Mouse (Mus musculus): ENCODE measurements around the gene Map3k5. TPM values are rescaled to one million over a fixed set of nuclear protein-coding genes. Genes with fewer than 3 reads are reported as not detected.

The Map3k5 gene
- polyA plus RNA-seq, 1 experiment from 2014 or later = 1.4 TPM

DNA sequence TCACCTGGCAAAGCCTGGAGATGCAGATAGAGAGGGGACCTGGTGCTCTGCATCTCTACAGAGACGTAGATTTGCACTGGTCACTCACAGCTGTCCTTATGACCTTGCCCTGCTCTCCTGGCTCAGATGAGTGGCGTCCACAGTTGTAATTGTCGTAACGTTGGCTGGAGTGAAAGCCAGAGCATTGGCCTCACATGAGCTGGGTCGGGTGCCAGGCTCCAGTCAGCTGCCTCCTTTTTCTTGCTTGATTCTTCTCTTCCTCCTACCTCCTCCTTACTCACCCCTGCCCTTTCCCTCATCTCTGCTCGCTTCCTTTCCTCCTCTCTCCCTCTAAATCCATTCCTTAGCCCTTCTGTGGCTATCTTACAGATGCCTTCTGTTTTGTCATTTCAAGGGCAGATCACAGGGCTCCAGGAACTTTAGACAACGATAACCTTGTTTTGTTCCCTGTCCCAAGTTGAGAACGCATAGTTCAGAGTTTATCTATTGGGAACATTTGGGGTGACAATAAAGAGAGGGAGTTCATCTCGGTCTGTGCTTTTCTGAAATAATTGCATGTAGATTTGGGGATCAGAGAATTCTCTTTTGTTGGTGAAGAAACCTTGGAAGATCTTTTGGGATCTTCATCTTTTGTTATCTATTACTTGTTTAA is 130.4 kb downstream of the Map3k5 start:
- H3K9me3 ChIP-seq (ENCODE audit: low read length) = no peaks in the 10 kb centered on the region
- ATAC-seq (no peak), DNase-seq (no peak)
- no peak overlapping the region for H3K27ac ChIP-seq (ENCODE audit: low read depth)
- TF ChIP-seq CTCF (IDR thresholded peaks at IDR 0.05; ENCODE audit: low read depth) (no peak), EP300 (IDR thresholded peaks at IDR 0.05; ENCODE audit: low read depth) (no peak)
- no peak overlapping the region for H3K4me3 ChIP-seq (ENCODE audit: low read depth, low read length)
- WGBS (ENCODE audit: insufficient replicate concordance) = 76% methylated on average over 9 of the region's 9 CpGs
- no peak overlapping the region for H3K9ac ChIP-seq (replicated peaks)
- H3K36me3 ChIP-seq (replicated peaks; ENCODE audit: insufficient read depth, low read length) = peaks cover 4% of the 10 kb centered on the region
- H3K4me2 ChIP-seq (ENCODE audit: low read depth, low read length) = no peak overlapping the region
- H3K27me3 ChIP-seq (ENCODE audit: insufficient read depth, low read length) = no peaks in the 10 kb centered on the region
- H3K4me1 ChIP-seq (ENCODE audit: insufficient read depth) = no peaks in the 10 kb centered on the region

DNA sequence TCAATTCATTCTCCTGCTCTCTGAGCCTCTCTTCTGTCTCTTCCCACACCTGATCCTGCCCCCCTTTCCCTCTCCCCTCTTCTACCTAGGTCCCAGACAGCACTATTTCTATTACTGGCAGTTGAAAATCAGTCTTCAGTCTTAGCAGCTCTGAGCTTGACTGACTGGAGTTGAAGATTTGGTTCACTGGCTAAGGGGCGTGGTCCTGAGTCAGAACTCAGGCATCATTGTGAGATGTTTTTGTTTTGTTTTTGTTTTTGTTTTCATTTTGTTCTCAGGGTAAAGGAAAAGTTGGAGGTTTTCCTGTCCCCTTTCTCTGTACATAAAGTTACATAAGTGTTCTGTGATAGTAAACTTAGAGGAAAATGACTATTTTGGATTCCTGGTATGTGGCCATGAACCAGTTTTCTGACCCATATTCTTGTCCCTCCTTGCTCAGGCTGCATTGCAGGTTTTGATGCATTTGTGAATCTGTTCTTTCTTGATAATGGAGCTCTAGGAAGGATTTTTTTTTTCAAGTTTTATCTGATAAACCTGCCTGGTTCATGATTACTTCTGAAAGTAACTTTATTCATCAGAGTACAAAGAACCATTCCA is 131.9 kb downstream of the Map3k5 start:
- no peak overlapping the region for H3K4me3 ChIP-seq (ENCODE audit: low read depth, low read length)
- peaks cover 4% of the 10 kb centered on the region for H3K36me3 ChIP-seq (replicated peaks; ENCODE audit: insufficient read depth, low read length)
- no peaks in the 10 kb centered on the region for H3K4me1 ChIP-seq (ENCODE audit: insufficient read depth)
- no peak overlapping the region for H3K27ac ChIP-seq (ENCODE audit: low read depth)
- 76% methylated on average over 1 of the region's 1 CpGs for WGBS (ENCODE audit: insufficient replicate concordance)
- no peaks in the 10 kb centered on the region for H3K27me3 ChIP-seq (ENCODE audit: insufficient read depth, low read length)
- ATAC-seq = no peak
- no peak overlapping the region for H3K4me2 ChIP-seq (ENCODE audit: low read depth, low read length)
- no peaks in the 10 kb centered on the region for H3K9me3 ChIP-seq (ENCODE audit: low read length)
- no peak for TF ChIP-seq EP300 (IDR thresholded peaks at IDR 0.05; ENCODE audit: low read depth)
- no peak for TF ChIP-seq CTCF (IDR thresholded peaks at IDR 0.05; ENCODE audit: low read depth)
- no peak overlapping the region for H3K9ac ChIP-seq (replicated peaks)
- no peak for DNase-seq

DNA sequence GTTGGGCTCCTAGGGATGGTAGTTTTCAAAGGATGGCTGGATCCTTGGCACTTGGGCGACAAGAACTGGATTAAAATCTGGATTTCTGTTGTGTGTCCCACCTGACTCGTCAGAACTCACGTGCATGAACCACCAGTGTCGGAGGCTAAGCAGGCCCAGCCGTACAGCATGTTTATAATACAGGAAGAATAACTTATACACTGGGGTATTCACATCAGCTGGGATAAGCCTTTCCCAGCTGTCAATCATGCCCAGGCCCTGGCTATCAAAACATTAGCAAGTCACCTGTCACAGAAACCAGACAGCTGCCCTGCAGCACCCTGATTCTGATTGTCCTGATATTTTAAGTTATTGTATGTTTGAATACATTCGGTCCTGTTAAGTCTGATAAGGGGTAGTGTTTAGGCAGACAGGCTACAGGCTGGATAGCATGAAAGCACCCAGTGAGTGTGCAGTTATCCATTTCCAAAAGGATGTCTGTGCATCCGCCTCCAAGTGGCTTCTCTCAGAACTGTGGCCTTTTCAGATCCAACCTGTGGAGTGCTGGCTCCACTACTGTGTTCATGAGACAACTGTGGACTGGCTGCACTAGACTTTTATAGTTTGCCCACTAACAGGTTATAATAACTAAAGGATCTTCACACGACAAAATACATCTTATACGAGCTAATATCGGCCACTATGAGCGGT is 135.6 kb downstream of the Map3k5 start:
- TF ChIP-seq EP300 (IDR thresholded peaks at IDR 0.05; ENCODE audit: low read depth) (no peak), CTCF (IDR thresholded peaks at IDR 0.05; ENCODE audit: low read depth) (no peak)
- Histone ChIP-seq H3K36me3 (replicated peaks; ENCODE audit: insufficient read depth, low read length) (no peaks in the 10 kb centered on the region), H3K27me3 (ENCODE audit: insufficient read depth, low read length) (no peaks in the 10 kb centered on the region), H3K9me3 (ENCODE audit: low read length) (no peaks in the 10 kb centered on the region), H3K9ac (replicated peaks) (no peak overlapping the region), H3K4me2 (ENCODE audit: low read depth, low read length) (no peak overlapping the region), H3K27ac (ENCODE audit: low read depth) (no peak overlapping the region), H3K4me3 (ENCODE audit: low read depth, low read length) (no peak overlapping the region), H3K4me1 (ENCODE audit: insufficient read depth) (no peaks in the 10 kb centered on the region)
- WGBS (ENCODE audit: insufficient replicate concordance) = 82% methylated on average over 11 of the region's 11 CpGs
- no peak for ATAC-seq
- no peak for DNase-seq

DNA sequence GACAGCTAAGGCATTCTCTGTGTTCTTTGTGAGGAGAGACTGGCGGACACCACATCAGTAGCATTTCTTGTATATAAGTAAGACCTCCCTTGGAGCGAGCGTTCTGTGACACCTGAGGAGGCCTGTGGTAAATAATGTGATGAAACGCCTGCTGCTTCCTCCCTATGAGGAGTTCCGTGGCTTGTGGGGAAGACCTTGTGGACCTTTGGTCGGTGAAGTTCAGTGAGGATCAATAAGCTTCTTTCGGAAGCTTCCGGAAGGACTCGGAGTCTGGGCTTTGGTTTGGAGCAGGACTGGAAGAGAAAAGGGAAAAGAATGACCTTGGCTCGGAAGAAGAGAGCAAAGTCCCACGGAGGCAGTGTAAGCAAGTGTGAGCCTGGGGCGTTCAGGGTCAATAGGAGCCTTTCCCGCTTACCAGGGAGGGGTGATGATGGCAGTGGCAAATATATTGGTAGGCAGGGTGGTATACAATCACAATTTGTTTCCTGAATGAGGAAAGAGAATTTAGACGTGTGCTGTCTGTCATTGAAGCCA is 136.4 kb downstream of the Map3k5 start:
- Histone ChIP-seq H3K4me1 (ENCODE audit: insufficient read depth) (no peaks in the 10 kb centered on the region), H3K9me3 (ENCODE audit: low read length) (no peaks in the 10 kb centered on the region), H3K4me3 (ENCODE audit: low read depth, low read length) (no peak overlapping the region), H3K9ac (replicated peaks) (no peak overlapping the region), H3K27me3 (ENCODE audit: insufficient read depth, low read length) (no peaks in the 10 kb centered on the region), H3K4me2 (ENCODE audit: low read depth, low read length) (peak overlapping the region; percentile 18; the same call in 1 of the 2 replicates), H3K27ac (ENCODE audit: low read depth) (peak overlapping the region; percentile 44), H3K36me3 (replicated peaks; ENCODE audit: insufficient read depth, low read length) (no peaks in the 10 kb centered on the region)
- DNase-seq (no peak), ATAC-seq (peak; percentile 20; the same call in 1 of the 2 replicates)
- TF ChIP-seq EP300 (IDR thresholded peaks at IDR 0.05; ENCODE audit: low read depth) = no peak
- TF ChIP-seq CTCF (IDR thresholded peaks at IDR 0.05; ENCODE audit: low read depth) = no peak
- 58% methylated on average over 14 of the region's 14 CpGs for WGBS (ENCODE audit: insufficient replicate concordance)

DNA sequence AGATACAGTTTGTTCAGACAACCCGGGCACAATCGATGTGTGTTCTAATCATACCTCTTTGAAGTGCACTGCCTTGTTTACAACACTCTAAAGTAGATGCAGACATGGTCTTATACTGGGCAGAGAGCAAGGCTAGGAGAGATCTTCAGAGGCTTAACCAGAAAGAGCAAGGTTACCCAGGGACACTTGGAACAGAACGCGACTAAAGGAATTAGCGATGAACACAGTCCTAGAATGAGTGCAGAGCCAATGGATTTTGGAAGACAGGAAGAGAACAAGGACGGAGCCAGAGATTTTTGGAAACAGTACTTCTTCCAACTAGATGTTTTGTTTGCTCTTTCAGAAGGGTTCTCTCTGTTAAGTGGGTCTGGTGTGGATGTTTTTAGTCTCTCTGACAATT is 137.4 kb downstream of the Map3k5 start:
- no peak overlapping the region for H3K4me3 ChIP-seq (ENCODE audit: low read depth, low read length)
- H3K9me3 ChIP-seq (ENCODE audit: low read length) = no peaks in the 10 kb centered on the region
- 80% methylated on average over 6 of the region's 6 CpGs for WGBS (ENCODE audit: insufficient replicate concordance)
- H3K9ac ChIP-seq (replicated peaks) = no peak overlapping the region
- ATAC-seq = no peak
- no peaks in the 10 kb centered on the region for H3K36me3 ChIP-seq (replicated peaks; ENCODE audit: insufficient read depth, low read length)
- peaks cover 2% of the 10 kb centered on the region; the same call in 1 of the 2 replicates for H3K4me1 ChIP-seq (ENCODE audit: insufficient read depth)
- no peak for DNase-seq
- no peak overlapping the region for H3K27ac ChIP-seq (ENCODE audit: low read depth)
- H3K27me3 ChIP-seq (ENCODE audit: insufficient read depth, low read length) = no peaks in the 10 kb centered on the region
- no peak for TF ChIP-seq EP300 (IDR thresholded peaks at IDR 0.05; ENCODE audit: low read depth)
- TF ChIP-seq CTCF (IDR thresholded peaks at IDR 0.05; ENCODE audit: low read depth) = no peak
- no peak overlapping the region for H3K4me2 ChIP-seq (ENCODE audit: low read depth, low read length)

DNA sequence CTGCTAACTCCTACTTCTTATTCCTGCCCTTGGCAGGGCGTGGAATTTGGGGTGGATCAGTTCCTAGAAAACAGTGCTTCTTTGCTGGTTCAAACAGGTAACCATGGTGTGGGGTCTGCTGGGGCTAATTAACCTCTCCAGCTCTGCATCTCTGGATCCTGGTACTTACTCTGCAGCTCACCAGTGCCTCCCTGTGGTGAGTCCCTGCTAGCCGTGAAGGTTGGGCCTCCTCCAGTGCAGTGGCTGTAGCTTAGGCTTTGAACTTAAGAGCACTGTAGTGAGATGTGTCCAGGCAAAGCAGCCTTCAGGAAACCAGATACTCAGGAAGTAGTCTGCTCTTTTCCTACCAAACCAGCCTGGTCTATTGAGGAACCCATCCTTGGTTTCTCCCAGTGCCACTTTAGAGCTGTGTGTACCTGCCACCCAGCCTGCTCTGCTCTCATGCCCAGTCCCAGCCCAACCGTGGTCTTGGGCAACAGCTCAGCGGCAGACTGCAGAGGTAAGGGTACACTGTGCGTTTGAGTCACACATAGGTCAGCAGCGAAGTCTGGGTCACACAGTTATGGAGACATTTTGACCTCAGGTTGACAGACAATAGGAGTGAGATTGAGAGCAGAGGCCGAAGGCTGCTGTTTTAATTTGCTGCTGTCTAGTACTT is 139.1 kb downstream of the Map3k5 start:
- H3K4me3 ChIP-seq (ENCODE audit: low read depth, low read length) = no peak overlapping the region
- no peaks in the 10 kb centered on the region for H3K9me3 ChIP-seq (ENCODE audit: low read length)
- H3K4me1 ChIP-seq (ENCODE audit: insufficient read depth) = peaks cover 9% of the 10 kb centered on the region
- no peak overlapping the region for H3K9ac ChIP-seq (replicated peaks)
- H3K4me2 ChIP-seq (ENCODE audit: low read depth, low read length) = no peak overlapping the region
- peak; percentile 76 for DNase-seq
- ATAC-seq = peak; percentile 68
- TF ChIP-seq EP300 (IDR thresholded peaks at IDR 0.05; ENCODE audit: low read depth) = no peak
- TF ChIP-seq CTCF (IDR thresholded peaks at IDR 0.05; ENCODE audit: low read depth) = peak; percentile 90
- no peak overlapping the region for H3K27ac ChIP-seq (ENCODE audit: low read depth)
- H3K27me3 ChIP-seq (ENCODE audit: insufficient read depth, low read length) = no peaks in the 10 kb centered on the region
- no peaks in the 10 kb centered on the region for H3K36me3 ChIP-seq (replicated peaks; ENCODE audit: insufficient read depth, low read length)
- WGBS (ENCODE audit: insufficient replicate concordance) = 41% methylated on average over 7 of the region's 7 CpGs
